Mouse (Mus musculus) frontal cortex, postnatal 10 days (tissue): Measurements from ENCODE around the gene Fam185a.

Source experiments
- DNase-seq, 2 experiments: peaks; one replicate each; pipeline ENCODE4 v3.0.0; 2022; ENCODE audit warnings: low spot score in 2 of 2, mixed read lengths in 1 of 2

Gene Fam185a

DNA sequence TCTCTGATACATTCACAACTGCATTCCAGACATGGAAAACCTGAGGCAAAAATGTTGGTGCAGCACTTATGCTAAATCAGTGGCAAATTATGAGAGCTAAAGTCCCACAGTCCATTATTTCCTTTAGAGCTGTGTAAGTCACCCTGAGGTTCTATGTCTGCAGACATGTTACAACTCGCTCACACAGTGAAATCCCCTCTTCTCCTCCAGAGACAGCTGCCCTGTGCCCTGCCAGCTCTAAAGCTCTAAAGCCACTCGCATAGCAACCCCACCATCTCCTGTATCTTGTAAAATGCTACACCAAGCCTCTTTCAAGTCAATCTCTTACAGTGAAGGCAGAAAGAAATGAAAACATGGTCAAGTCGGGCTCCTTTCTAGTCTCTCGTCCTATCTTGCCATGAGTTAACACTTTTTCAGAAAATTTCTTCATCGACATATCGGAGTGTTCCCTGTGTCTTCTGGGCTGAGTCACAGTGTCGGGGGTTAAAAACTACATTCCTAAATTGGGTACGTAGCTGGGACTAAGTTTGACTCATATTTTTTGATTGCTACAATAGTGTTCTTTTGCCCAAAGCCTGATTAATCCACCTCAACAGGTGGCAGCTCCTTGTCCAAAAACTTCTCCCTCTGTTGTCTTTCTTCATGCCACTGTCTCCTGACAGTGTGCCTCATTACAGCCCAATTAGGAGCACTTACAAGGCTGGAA is 68.7 kb downstream of the Fam185a start:
- DNase-seq: no peak

DNA sequence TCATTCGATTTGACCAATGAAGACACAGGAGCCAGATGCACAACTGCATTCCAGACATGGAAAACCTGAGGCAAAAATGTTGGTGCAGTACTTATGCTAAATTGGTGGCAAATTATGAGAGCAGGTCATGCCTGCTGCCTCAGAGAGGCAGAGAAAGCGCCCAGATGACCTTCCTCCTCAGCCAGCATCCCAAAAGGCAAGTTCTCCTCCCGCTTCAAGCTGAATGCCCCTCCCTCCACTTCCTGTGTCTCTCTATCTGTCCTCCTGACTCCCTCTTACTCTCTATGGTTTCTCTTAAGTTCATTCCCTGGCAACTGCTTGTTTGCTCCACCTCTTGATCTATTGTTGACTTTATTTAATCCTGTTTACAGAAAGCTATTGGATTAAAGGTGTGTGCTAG is 70.0 kb downstream of the Fam185a start:
- DNase-seq: no peak

GRCm38 (mm10) chr5:21496321-21496720 is 71.6 kb downstream of the Fam185a start:
- DNase-seq: no peak

DNA sequence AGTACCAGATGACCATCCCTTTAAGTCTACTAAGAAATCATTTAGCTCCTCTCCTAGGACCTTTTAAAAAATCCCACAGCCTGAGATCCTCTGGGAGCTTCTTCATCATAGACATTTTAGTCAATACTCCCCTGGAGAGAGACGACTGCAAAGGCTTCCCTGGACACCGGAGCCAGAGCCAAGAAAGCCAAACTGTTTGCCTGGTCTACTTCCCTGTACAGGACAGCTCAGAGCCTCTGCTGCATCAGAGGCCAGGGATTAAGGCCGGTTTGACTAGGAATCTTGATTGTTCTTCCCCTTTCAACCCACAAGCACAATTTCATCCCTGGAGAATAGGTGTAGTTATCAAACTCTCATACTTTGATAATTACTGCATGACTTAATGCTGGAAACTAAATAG is 72.1 kb downstream of the Fam185a start:
- no peak for DNase-seq

- no peak for DNase-seq
These were observed 73.7 kb downstream of the Fam185a start for GRCm38 (mm10) chr5:21498490-21498889.

GRCm38 (mm10) chr5:21498925-21499324 is 74.2 kb downstream of the Fam185a start:
- no peak for DNase-seq

DNA sequence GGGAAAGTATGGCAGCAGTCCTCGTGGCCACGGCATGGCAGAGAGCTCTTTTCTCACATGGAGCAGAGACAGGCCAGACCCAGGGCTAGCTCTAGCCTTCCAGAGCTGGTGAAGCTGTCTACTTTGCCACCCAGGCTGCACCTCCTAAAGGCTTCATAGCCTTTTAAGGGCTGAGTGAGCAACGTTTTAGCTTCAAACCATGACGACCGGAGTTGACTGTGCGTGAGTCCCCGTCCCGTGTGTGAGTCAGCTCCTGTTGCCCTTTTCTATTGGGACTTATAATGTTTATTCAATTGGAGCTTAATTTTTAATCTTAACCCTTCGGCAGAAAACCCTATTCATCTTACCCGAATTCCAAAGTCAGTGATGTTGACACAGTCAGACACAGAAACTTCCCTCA is 75.4 kb downstream of the Fam185a start:
- DNase-seq: no peak

GRCm38 (mm10) chr5:21500941-21501340 is 76.2 kb downstream of the Fam185a start:
- no peak for DNase-seq

DNA sequence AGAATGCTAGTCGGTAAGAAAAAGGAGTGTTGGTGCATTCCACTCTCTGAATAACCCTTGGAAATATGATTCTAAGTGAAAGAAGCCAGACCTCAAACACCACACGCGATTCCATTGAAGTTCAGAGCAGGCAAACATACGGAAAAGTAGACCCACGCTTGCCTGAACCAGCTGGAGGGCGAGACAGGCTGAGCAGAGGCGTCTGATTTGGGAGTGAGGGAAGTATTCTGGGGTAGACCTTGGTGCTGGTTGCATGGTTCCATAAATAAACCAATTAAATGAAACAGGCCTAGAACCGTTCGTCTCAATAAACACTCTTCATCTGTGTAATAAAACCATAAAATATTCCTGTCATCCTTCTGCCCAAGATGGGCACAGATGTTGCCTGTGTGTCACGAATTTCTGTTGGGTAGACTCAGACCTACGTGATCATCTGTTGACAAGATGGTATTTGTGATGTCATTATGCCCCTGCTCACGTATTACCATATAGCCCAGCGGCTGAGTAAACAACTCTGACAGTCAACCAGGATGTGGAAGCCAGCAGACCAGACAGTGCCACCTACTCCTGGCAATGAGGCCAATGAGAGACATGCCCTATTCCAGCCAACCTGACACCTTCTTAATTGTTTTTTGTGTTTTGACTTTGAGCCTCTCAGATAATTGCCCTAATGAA is 78.3 kb downstream of the Fam185a start:
- no peak for DNase-seq

DNA sequence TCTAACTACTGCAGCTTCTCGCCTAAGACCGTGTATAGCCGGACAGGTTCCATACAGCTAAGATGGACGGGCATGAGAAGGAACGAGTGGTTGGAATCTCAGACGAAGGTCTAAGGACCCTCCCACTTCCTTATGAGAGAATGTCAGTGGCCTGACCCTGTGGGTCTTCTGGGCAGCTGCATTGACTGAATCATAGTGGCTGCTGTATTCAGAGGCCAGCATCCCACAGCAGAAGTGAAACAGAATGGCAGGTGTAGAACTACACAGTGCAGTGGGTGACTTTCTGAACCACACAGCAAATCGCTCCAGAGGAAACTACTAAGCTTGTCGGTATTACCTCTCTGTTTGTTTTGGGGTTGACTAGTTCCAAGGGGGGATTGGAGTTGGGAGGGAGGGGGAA is 80.4 kb downstream of the Fam185a start:
- DNase-seq: no peak

GRCm38 (mm10) chr5:21506887-21507286 is 82.1 kb downstream of the Fam185a start:
- DNase-seq: no peak

DNA sequence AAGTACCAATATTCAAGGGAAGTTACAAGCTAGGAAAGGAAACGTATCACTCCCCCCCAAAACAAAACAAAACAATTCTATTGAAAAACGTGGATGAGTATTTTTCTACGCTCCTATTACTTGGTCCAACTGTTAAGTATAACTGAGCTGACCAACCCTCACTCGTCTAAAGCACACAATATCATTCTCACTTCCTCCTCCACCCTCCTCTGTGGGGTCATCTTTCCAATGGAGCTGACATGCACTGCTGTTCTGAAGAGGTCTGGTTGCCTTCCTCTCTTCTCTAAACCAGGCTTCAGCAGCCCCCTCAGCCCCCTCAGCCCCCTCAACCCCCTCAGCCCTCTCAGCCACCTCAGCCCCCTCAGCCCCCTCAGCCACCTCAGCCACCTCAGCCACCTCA is 85.0 kb downstream of the Fam185a start:
- DNase-seq: no peak

DNA sequence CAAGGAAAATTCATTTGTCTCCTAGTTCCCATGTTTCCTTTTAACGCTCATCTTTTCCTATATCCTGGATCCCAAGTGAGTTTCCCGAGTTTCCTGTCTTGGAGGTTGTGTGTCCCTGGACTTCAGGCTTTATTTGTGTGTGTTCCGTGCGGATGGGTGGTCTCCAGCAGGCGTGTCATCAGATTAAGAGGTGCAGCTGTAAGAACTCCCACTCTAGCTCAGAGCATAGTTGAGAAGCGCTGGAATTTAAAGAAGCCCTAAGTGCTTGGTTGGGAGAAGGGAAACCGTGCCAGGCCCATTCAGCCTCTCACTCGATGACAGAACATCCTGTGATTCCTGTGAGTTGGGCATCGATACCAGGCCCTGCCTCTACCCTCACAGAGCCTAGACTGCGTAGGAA is 88.6 kb downstream of the Fam185a start:
- no peak for DNase-seq

- no peak for DNase-seq
These were observed 92.8 kb downstream of the Fam185a start for GRCm38 (mm10) chr5:21517562-21517961.

- no peak for DNase-seq
These were observed 93.4 kb downstream of the Fam185a start for GRCm38 (mm10) chr5:21518207-21518606.

- DNase-seq: no peak
These were observed 94.4 kb downstream of the Fam185a start for GRCm38 (mm10) chr5:21519166-21519565.

- DNase-seq: no peak
These were observed 102.2 kb downstream of the Fam185a start for GRCm38 (mm10) chr5:21526835-21527485.

- DNase-seq: no peak
These were observed 102.7 kb downstream of the Fam185a start for GRCm38 (mm10) chr5:21527488-21527911.

DNA sequence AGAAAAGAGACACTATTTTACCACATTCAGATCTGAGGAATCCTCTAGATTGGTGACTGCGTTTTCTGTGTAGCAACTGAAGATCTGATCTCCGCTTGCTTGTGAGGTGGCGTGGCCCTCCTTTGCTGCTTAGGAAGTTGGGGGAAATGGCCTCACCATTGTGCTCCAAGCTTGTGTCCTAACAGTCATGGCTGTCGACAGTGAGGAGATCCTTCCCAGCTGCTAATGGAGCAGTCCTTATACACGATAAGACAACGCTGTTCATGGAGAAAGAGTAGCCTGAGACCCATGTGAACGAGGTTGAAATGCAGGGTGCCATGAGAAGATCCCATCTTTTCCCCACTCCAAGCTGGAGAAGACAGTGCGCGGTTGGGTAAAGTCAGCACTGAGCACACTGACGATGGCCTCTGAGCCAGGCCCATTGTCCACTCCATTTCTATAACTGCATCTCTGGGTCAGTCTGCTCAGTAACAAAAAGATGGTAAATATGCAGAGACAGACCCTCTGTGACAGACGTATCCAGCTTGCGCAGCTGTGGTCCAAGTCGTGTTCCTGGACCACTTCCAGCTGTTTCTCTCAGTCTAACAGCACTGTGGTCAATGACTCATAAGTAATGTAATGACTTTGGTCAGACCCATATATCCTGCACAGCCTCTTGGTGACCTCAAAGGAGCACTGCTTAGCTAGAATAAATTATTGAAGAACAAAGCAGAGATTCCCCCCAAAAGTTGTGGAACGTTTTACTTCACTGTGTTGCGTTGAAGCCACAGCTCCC is 103.5 kb downstream of the Fam185a start:
- DNase-seq: no peak

- no peak for DNase-seq
These were observed 104.5 kb downstream of the Fam185a start for GRCm38 (mm10) chr5:21529110-21529720.
